Mouse (Mus musculus): ENCODE data around the gene Ftsj3.
"Not testable (repeated sequence)": the region's sequence is repeated elsewhere in the genome, so short reads cannot be mapped to it uniquely, and the experiment has no call there.

Gene Ftsj3

DNA sequence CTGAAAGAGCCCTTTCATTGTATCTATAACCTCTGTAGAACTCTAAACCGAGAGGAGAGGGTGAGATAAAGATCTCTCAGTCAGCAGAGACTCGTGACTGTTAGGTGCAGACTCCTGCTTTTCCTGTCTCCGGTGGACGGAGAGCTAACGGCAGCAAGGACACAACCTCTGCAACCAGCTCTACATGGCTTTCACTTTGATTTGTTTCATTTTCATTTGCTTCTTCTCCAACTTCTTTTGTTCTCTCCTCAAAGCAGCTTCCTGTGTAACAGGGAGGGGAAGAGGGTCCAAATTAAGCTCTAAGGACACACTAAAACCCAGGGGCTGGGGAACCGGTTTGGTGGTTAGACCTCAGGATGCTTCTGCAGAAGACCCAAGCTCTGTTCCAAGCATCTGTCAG is 55.1 kb downstream of the Ftsj3 start:
- no peak for DNase-seq

DNA sequence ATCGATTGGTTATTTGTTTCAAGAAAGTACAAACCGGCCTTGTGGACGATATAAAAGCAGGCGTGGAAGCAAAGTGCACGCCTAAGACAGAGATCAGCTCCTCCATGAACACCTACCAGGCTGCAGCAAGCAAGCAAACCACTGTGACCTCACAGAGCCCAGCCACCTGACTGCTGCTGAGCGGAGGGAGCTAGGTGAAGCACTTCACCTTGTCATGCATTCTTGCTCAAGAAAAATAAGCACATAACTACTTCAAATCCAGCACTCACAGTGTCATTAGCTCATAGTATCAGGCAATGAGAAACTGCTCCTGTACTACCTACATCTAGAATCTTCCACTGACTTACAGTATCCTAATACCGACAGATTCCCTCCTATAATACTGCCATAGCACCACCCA is 55.9 kb downstream of the Ftsj3 start:
- DNase-seq, result not testable (repeated sequence)
